Mouse (Mus musculus) forebrain, embryonic 14.5 days (tissue): Measurements from ENCODE around the gene Kat5. TPM values are rescaled to one million over a fixed set of nuclear protein-coding genes. Genes with fewer than 3 reads are reported as not detected.

Source experiments
- ATAC-seq: fragments of 200-750 bp; cut with Nextera tagmentation; 2 replicates; pipeline ENCODE4 v1.8.0; 2017; ENCODE audit warnings: mild to moderate bottlenecking, moderate library complexity
- DNase-seq: peaks from one replicate; pipeline ENCODE4 v3.0.0-alpha.2; 2015; ENCODE audit warnings: low spot score
- H3K27ac ChIP-seq: fragments of 300-500 bp; sonication (generic); 2 replicates; pipeline ENCODE4 v1.5.1; 2014; ENCODE audit warnings: low read depth, mild to moderate bottlenecking, control low read depth, low read length, moderate library complexity
- H3K27me3 ChIP-seq: fragments of 300-500 bp; sonication (generic); replicated peaks from 2 replicates; pipeline ENCODE4 v1.6.1; 2014; ENCODE audit warnings: low read length, control low read depth, mixed read lengths; ENCODE audit not compliant: control insufficient read depth, insufficient read depth
- H3K36me3 ChIP-seq: fragments of 300-500 bp; sonication (generic); 2 replicates; pipeline ENCODE4 v1.6.1; 2014; ENCODE audit warnings: low read length, control low read depth; ENCODE audit not compliant: control insufficient read depth, insufficient read depth
- H3K4me1 ChIP-seq: fragments of 300-500 bp; sonication (generic); 2 replicates; pipeline ENCODE4 v1.6.1; 2014; ENCODE audit warnings: antibody characterized with exemption, low read length, control low read depth; ENCODE audit not compliant: control insufficient read depth, insufficient read depth
- H3K4me2 ChIP-seq: fragments of 300-500 bp; sonication (generic); 2 replicates; pipeline ENCODE4 v1.6.1; 2014; ENCODE audit warnings: mild to moderate bottlenecking, control low read depth, low read length
- H3K4me3 ChIP-seq: fragments of 300-500 bp; sonication (generic); 2 replicates; pipeline ENCODE4 v1.5.1; 2014; ENCODE audit warnings: low read depth, low read length, control low read depth
- H3K9ac ChIP-seq: fragments of 300-500 bp; sonication (generic); 2 replicates; pipeline ENCODE4 v1.6.1; 2014; ENCODE audit warnings: mild to moderate bottlenecking, low read length, control low read depth, moderate library complexity
- H3K9me3 ChIP-seq: fragments of 300-500 bp; sonication (generic); replicated peaks from 2 replicates; pipeline ENCODE4 v1.6.1; 2016; ENCODE audit warnings: low read length, control low read depth, mixed read lengths; ENCODE audit not compliant: control insufficient read depth
- WGBS: fragments of 180-500 bp; shearing (Covaris S2); extraction: QIAGEN DNeasy Blood & Tissue Kit; methylation state at CpG from one replicate; pipeline ENCODE4 v1.1.7; 2014; 5-methylcytosine and 5-hydroxymethylcytosine counted together
- polyA plus RNA-seq: library from polyadenylated mRNA; unstranded; fragments of >200 nt; fragmentation: Nextera tagmentation; extraction: Ambion mirVana; gene quantifications from 2 replicates; pipeline ENCODE4 v1.2.1, GENCODE M21; 2014

Kat5 gene
- polyA plus RNA-seq, 1 experiment from 2014 or later = 43.7 TPM

- WGBS = 92% methylated on average over 6 of the region's 6 CpGs
- ATAC-seq = no peak
- no peaks in the 10 kb centered on the region for H3K9me3 ChIP-seq
Measured at GRCm38 (mm10) chr19:5591888-5592287, 18.1 kb downstream of the Kat5 start.

DNA sequence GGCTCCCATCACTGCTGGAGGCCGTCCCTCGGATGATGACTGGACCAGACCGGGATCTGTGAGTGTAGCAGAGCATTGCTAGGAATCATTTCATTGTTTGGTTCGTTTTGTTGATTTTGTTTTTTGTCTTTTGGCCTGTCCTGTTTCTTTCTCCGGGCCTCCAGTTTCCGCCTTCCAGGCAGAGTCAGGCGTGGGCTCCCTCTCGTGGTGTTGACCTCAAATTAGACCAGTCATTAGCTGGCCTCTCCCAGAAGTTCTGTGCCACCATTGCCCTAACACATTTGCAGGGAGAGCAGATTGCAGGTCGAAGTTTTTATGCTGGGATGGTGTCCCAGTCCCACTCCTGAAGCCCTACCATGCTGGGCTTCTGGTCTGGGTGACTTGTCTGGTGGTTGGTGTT, 20.9 kb downstream of the Kat5 start:
- no peak overlapping the region for H3K9ac ChIP-seq
- H3K4me1 ChIP-seq = no peaks in the 10 kb centered on the region
- no peak for DNase-seq
- H3K4me3 ChIP-seq = no peak overlapping the region
- no peak for ATAC-seq
- no peak overlapping the region for H3K4me2 ChIP-seq
- 76% methylated on average over 9 of the region's 9 CpGs for WGBS
- no peaks in the 10 kb centered on the region for H3K27me3 ChIP-seq
- no peaks in the 10 kb centered on the region for H3K9me3 ChIP-seq
- no peaks in the 10 kb centered on the region for H3K36me3 ChIP-seq
- H3K27ac ChIP-seq = no peak overlapping the region

More at GRCm38 (mm10) chr19:5591888-5592287, 18.1 kb downstream of the Kat5 start:
- no peak for DNase-seq
- Histone ChIP-seq H3K9ac (no peak overlapping the region), H3K27ac (no peak overlapping the region), H3K4me3 (no peak overlapping the region), H3K27me3 (no peaks in the 10 kb centered on the region), H3K4me1 (no peaks in the 10 kb centered on the region), H3K36me3 (no peaks in the 10 kb centered on the region), H3K4me2 (no peak overlapping the region)

- no peak for DNase-seq
- no peaks in the 10 kb centered on the region for H3K36me3 ChIP-seq
Measured at GRCm38 (mm10) chr19:5581995-5582394, 28.0 kb downstream of the Kat5 start.

DNA sequence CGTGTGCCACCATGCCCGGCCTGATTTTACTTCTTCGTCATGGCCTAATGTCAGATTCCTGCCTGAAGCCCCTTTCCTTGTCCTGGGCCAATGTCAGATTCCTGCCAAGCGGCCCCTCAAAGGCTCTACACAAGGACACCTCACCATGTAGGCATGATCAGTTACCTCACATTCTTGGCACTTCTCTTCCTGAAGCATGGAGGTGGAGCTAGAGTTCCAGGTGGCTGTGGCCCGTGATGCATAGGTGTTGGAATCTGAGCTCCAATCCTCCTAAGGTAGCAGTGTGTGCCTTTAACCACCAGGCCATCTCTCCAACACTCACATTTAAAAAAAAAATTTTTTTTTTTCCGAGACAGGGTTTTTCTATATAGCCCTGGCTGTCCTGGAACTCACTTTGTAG, 29.3 kb downstream of the Kat5 start:
- DNase-seq (no peak), ATAC-seq (no peak)
- Histone ChIP-seq H3K4me2 (no peak overlapping the region), H3K36me3 (no peaks in the 10 kb centered on the region), H3K27me3 (no peaks in the 10 kb centered on the region), H3K4me3 (no peak overlapping the region), H3K27ac (no peak overlapping the region), H3K9ac (no peak overlapping the region), H3K9me3 (no peaks in the 10 kb centered on the region), H3K4me1 (no peaks in the 10 kb centered on the region)
- 85% methylated on average over 6 of the region's 6 CpGs for WGBS

More at GRCm38 (mm10) chr19:5581995-5582394, 28.0 kb downstream of the Kat5 start:
- Histone ChIP-seq H3K27ac (no peak overlapping the region), H3K9me3 (no peaks in the 10 kb centered on the region), H3K27me3 (no peaks in the 10 kb centered on the region), H3K4me1 (no peaks in the 10 kb centered on the region), H3K4me3 (no peak overlapping the region), H3K9ac (no peak overlapping the region), H3K4me2 (no peak overlapping the region)
- WGBS = 85% methylated on average over 2 of the region's 2 CpGs
- ATAC-seq = no peak

GRCm38 (mm10) chr19:5579971-5580370, 30.1 kb downstream of the Kat5 start:
- ATAC-seq = no peak
- DNase-seq = no peak
- Histone ChIP-seq H3K9ac (no peak overlapping the region), H3K27ac (no peak overlapping the region), H3K36me3 (no peaks in the 10 kb centered on the region), H3K9me3 (no peaks in the 10 kb centered on the region), H3K27me3 (no peaks in the 10 kb centered on the region), H3K4me1 (no peaks in the 10 kb centered on the region), H3K4me3 (no peak overlapping the region), H3K4me2 (no peak overlapping the region)
- WGBS = 64% methylated on average over 4 of the region's 4 CpGs

- no peak overlapping the region for H3K27ac ChIP-seq
- H3K4me1 ChIP-seq = no peaks in the 10 kb centered on the region
- H3K36me3 ChIP-seq = no peaks in the 10 kb centered on the region
- ATAC-seq (no peak), DNase-seq (no peak)
- H3K27me3 ChIP-seq = no peaks in the 10 kb centered on the region
- H3K9me3 ChIP-seq = no peaks in the 10 kb centered on the region
- no peak overlapping the region for H3K4me3 ChIP-seq
- H3K4me2 ChIP-seq = no peak overlapping the region
- WGBS = 100% methylated on average over 1 of the region's 1 CpGs
- H3K9ac ChIP-seq = no peak overlapping the region
Measured at GRCm38 (mm10) chr19:5575336-5575735, 34.7 kb downstream of the Kat5 start.

DNA sequence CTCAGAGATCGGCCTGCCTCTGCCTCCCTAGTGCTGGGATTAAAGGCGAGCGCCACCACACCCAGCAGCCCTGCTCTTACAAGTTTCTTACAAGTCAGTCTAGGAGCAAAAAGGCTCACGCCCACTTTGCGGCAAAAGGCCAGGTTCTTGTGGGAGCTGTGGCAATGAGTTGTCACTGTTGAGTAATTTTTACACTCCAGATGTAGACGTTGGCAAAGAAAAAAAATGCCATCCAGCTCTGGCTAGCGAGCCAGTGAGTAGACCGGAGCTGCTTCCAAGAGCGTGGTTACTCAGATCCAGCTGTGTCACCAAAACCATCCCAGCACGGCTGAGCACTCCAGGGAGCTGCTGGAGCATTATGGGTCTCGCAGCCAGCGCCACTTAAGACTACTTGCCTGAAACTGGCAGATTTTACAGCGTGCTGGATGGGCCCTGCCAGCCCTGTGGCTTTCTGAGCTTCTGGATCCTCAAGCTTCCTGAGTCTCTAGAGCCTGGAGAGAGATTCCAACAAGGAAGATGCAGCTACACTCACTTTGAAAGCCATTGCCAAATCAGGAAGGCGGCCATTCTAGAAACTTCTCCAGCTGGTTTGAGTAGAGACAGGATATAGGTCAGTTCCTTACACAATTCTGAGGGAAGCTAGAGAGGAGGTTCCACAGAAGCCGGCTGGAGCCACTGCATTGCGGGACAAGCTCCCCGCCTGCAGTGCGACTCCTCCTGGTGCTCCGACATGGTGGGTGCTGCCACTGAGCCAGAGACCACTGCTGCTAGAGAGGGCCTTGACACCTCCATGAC, 37.5 kb downstream of the Kat5 start:
- Histone ChIP-seq H3K9me3 (no peaks in the 10 kb centered on the region), H3K36me3 (no peaks in the 10 kb centered on the region), H3K9ac (no peak overlapping the region), H3K27me3 (no peaks in the 10 kb centered on the region), H3K4me1 (no peaks in the 10 kb centered on the region), H3K4me2 (no peak overlapping the region), H3K4me3 (no peak overlapping the region), H3K27ac (no peak overlapping the region)
- no peak for DNase-seq
- WGBS = 88% methylated on average over 19 of the region's 19 CpGs
- no peak for ATAC-seq

DNA sequence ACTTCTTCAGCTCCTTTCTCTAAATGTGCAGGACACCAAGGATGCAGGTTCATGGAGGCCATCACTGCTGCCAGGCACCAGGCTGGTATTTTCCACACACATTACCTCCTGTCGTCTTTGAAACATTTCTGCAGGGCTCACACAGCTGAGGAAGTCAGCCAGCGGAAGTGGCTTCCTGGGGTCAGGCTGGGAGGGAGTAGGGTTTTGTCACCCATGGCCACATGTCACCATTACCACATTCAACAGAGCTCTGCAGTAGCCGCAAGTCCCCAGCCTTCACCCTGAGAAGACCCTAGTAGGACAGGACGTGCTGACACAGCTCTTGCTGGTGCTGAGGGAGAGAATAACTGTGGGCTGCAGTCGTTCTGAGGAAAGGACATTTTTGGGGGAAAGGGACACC, 38.2 kb downstream of the Kat5 start:
- H3K27ac ChIP-seq = no peak overlapping the region
- peaks cover 4% of the 10 kb centered on the region; the same call in 1 of the 2 replicates for H3K4me1 ChIP-seq
- H3K36me3 ChIP-seq = no peaks in the 10 kb centered on the region
- H3K9me3 ChIP-seq = no peaks in the 10 kb centered on the region
- no peak overlapping the region for H3K4me3 ChIP-seq
- no peak overlapping the region for H3K4me2 ChIP-seq
- ATAC-seq = no peak
- H3K9ac ChIP-seq = no peak overlapping the region
- no peaks in the 10 kb centered on the region for H3K27me3 ChIP-seq
- no peak for DNase-seq
- 84% methylated on average over 5 of the region's 5 CpGs for WGBS

DNA sequence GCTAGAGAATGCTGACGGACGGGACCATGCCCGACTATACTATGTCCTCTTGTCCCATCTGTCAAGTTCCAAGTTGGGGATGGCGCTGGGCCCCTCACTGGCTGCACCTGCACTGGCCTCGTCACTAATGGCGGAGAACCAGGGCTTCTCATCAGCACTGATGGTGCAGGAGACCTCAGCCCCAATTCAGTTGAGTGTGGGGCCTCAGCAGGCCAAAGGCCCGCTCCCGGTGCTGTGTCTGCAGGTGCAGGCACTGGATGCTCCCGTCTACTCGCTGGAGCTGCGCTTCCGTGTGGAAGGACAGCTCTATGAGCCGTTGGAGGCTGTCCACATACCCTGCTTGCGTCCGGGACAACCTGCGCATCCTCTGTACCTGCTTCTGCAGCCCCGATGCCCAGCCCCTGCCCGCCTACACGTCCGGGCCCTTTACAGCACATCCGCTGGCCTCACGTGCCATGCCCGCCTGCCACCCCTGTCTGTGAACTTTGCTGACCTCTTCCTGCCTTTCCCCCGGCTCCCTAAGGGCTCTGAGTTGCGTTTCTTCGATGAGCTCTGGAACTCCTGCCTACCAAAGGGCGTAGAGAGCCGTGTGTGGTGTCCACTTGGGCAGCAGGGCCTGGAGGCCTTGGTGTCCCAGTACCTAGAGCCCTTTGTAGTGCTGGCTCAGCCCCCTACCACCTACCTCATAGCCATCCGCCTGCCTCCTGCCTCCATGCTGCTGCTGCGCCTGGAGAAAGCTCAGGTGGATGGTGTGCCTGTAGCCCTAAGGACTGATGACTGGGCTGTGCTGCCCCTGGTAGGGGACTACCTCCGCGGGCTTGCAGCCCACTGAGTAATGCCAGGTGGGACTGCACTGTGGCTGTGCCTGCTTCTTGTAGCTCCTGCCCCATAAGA, 39.4 kb downstream of the Kat5 start:
- Histone ChIP-seq H3K36me3 (no peaks in the 10 kb centered on the region), H3K27me3 (no peaks in the 10 kb centered on the region), H3K4me1 (peaks cover 4% of the 10 kb centered on the region; the same call in 1 of the 2 replicates), H3K4me2 (no peak overlapping the region), H3K4me3 (no peak overlapping the region), H3K27ac (no peak overlapping the region), H3K9me3 (no peaks in the 10 kb centered on the region), H3K9ac (no peak overlapping the region)
- WGBS = 91% methylated on average over 32 of the region's 32 CpGs
- DNase-seq (no peak), ATAC-seq (no peak)
